Mouse (Mus musculus): ENCODE measurements around the gene Gm6793. TPM values are rescaled to one million over a fixed set of nuclear protein-coding genes. Genes with fewer than 3 reads are reported as not detected.
A peak's percentile ranks its signal among the peaks of the same experiment; 100 is the strongest.

Gene Gm6793
- total RNA-seq, 2 experiments from 2014 or later, result 0.30 TPM; not detected in 1

DNA sequence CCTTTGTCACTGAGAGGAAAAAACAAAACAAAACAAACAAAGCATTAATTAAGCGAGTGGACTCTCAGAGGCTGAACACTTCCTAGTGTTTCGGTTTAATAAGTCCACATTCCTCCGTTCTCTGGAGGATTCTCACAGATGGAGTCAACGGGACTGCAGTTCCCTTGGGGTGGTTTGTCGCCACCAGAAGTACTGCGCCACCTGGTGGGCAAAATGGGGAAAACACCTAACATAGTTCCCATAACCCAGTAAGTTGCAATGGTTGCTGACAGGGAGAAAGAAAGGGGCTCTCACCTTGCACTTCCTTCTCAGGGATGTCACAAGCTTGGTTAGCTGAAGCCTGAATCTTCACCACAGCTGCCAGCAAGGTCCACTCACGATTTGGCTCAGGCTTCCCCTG lies 24.9 kb downstream of the Gm6793 start:
- DNase-seq (ENCODE audit: low spot score in 2 of 2), result peak; percentile 71 to 79

DNA sequence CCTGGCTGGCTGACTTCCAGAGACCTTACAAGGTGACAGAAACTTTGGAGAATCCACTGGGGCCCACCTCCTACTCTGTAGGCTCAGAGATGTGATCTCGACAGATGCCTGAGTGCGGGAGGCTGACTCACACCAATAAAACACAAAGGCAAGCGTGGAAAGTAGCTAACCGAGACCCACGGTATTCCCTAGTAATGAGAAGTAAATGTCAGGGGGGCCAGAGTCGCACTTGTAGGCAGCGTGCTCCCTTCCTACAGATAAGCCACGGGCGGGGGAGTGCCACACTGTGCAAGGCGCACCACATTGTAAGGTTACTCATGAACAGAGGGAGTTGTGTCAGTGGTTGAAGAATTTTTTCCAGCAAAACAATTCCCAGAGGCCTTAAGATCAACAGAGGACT lies 30.3 kb downstream of the Gm6793 start:
- no peak for DNase-seq (ENCODE audit: low spot score in 2 of 2)

DNA sequence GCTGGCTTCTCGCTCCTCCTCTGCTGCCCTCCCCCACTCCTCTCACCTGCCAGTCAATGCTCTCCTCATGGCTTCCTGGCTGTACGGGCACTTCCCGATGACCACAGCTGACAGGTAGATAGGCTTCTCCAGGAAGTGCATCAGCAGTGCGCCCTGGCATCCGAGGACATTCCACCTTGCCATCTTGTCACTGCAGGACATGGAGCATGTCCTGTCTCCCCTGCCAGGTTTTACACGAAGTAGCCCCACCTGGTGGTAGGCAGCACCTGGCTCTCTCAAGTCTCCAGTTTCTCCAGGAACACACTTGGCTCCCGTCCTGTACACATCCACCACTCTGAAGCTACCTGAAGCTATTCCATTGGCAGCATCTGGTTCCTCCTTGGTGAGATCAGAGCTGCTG lies 32.7 kb downstream of the Gm6793 start:
- DNase-seq (ENCODE audit: low spot score in 2 of 2), result no peak

DNA sequence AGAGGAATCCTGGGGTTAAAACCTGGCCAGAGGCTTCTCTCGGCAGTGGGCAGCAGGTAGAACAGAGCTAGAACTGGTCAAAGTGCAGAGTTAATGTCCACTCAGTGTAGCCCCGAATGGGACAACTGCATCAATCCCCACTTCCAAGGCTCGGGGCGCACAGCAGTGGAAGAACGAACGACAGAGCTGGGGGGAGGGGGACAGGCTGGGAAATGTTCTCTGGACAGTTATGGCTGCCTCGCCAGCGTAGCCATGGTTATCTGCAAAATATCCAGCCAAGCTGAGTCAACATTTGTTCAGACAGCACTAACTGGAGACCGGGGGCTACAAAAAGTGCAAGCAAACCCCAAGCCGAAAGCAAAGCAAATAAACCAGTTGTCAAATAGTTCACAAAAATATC lies 36.7 kb downstream of the Gm6793 start:
- peak in 1 of 2 experiments; percentile 64 for DNase-seq (ENCODE audit: low spot score in 2 of 2)

DNA sequence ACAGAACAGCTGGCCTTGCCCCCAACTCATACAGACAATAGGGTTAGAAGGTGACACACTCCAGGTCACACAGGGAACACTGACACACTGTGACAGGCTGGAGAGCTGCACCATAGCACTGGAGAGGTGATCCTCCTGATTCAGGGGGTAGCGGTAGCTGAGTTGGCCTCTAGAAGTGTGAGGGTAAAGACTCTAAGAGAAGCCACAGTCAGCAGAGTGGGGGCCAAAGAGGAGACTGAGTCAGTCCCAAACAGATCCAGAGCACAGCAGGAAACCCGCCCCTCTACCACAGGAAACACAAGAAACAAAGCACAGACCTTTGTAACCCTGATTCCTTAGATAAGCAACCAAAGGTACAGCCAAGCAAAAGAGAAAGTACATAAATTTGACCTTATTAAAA lies 38.5 kb downstream of the Gm6793 start:
- DNase-seq (ENCODE audit: low spot score in 2 of 2), result no peak

DNA sequence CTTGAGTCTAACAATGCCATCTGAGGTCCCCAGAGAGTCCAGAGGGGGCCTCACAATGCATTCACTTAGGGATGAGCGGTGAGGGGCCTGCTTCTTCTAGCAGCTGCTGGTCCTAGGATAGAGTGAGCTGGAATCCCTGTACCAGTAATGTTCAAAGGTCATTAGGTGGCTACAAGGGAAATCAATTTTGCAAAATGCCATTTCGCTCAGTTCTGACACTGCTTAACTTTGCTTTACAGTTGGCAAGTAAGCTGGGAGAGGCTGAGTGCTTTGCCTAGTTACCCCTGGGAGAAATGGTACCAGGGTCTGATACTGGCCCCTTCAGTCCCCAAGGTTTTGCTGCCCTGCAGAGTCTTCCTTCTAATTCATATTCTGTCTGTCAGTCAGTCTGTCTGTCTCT lies 39.1 kb downstream of the Gm6793 start:
- DNase-seq (ENCODE audit: low spot score in 2 of 2), result no peak

DNA sequence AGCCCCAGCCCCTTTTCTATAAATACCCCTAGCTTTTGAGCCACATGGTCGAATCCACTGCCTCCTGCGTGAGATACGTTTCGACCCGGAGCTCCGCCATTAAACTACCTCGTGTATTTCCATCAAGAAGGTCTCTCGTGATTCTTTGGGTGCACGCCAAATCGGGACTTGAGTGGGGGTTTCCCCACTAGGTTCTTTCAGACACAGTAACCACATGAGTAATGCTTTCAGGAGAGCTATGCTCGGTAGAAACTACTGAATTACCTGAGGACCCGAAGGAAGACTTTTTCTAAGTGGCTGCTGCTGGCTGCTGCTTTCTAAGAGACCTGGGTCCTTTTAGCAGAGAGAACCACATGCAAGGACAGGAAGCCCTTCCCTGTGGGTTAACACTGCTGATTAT lies 40.7 kb downstream of the Gm6793 start:
- DNase-seq (ENCODE audit: low spot score in 2 of 2), result no peak

DNA sequence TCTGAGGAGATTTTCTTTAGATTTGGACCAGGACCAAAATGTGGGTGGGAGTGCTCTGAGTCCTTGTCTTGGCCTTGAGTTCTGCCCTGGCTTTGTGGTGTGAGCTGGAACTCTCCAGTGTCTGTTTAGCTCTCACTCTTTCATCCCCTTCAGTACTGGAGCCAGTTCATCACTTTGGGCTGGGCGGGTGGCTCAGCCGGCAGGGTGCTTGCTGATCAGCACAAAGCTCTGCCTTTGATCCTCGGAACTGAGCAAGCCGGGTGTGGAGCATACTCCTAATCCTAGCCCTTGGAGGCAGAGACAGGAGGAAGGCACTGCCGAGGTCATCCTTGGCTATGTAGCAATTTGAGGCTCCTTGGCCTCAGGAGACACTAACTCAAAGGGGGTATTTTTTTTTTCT lies 45.8 kb downstream of the Gm6793 start:
- no peak for DNase-seq (ENCODE audit: low spot score in 2 of 2)

DNA sequence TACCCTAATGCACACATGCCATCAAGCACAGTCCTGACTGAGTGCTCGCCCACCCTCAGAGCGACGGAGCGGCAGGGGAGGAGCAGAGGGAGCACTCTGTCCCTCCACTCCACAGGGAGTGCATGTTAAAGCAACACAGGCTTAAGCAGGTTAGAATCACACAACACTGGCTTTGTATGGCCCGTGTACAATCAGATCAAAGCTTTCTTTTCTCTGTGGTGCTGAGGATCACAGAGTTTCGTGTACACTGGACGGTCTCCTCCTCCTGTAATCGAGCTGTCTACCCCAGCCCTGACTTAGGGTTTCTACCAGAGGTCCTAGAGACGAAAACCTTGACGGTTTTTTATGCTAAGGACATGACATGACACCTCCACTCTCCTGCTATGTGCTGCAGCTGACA lies 46.3 kb downstream of the Gm6793 start:
- no peak for DNase-seq (ENCODE audit: low spot score in 2 of 2)

DNA sequence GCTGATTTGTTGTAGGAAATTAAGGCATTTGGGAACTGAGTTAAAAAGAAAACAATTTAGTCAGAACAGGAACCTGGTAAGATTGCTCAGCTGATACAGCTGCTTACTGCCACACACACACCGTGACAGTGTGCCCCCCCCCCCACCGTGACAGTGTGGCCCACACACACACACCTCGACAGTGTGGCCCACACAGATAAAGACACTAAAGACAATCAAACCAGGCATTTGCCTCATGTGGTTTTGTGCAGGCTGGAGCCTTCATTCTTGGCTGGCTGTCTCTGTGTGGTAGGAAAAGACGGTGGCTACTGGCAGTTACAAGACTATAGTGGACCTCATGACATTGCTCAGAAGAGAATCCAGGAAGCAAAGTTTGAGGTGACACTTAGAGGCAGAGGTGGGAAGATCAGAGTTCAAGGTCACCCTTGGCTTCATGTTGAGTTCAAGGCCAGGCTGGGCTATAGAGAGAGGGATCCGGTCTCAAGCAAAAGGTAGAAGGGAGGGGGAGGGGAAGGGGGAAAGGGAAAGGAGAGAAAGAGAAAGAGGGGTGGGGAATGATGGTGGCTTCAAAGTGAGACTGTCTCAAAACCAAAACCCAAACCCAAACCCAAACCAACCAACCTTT lies 47.5 kb downstream of the Gm6793 start:
- DNase-seq (ENCODE audit: low spot score in 2 of 2), result no peak

DNA sequence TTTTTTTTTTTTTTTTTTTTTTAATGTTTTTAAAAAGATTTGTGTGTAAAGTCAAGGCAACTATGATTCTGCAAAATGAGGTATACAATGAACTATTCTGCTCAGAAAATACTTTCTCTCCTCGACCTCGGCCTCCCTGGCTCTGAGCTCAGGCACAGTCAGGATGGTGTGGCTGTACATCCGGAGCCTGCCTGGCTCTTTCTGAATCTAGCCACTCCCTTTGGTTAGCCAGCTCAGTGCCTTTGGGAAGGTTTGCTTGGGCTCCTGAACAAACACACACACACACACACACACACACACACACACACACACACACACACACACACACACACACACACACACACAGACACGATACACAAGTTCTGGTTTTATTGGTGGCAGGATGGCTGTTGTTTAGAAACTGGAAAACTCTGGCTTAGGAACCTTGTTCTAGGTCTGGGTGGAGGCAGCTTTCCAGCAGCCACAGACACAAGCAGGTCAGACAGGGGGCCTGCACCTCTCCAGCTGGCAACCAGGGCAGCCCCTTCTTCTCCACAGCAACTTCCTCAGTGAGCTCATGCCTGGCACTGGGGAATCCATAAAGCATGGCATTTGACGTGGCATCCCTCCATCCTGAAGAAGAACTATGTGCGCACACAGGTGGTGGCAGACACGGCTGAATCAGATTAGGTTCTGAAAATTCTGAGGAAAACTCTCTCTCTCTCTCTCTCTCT lies 49.8 kb downstream of the Gm6793 start:
- DNase-seq (ENCODE audit: low spot score in 2 of 2), result no peak

DNA sequence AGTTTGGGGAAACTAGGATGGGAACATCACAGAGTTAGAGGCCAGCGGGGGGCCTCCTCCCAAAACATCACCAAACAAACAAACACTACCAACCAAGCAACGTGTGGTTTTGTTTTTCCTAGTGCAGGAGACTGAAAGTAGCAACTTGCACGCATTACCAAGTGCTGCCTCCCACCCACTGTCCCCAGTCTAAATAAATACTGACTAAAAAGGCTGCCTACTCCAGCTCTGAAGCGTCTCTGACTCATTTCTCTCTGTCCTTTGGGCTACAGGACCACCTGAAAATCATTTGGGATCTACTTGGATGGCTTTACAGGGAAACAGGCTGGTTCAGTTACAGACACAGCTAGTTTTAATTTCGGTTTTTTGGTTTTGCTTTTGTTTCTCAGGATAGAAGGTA lies 50.5 kb downstream of the Gm6793 start:
- no peak for DNase-seq (ENCODE audit: low spot score in 2 of 2)

DNA sequence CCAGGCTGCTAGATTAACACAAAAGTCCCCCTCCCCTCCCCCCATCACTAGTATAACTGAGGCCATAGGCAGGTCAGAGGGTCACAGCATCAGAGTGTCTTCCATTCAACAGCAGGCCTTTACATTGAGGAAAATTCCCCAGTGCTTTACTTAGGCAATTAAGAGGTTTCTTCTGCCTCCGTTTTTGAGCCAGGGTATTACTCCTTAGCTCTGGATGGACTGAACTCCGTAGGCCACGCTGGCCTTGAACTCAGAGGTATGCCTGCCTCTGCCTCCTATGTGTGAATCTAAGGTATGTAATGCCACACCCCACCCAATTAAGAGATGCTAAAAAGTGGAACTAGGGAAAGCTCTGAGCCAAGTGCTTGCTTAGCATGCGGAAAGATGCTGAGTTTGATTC lies 51.3 kb downstream of the Gm6793 start:
- no peak for DNase-seq (ENCODE audit: low spot score in 2 of 2)

Other genes with a start within 250 kb of the Gm6793 start
- 10 to 100 TPM; 76.0 to 81.3 TPM for gene Cfdp1, start 160.7 kb downstream of the Gm6793 start, total RNA-seq (2021)
- 1 to 10 TPM; 3.5 to 4.4 TPM for gene Tmem170, start 138.3 kb downstream of the Gm6793 start, total RNA-seq (2021)
- under 1 TPM; 0.44 to 0.95 TPM for gene Chst5, start 104.6 kb downstream of the Gm6793 start, total RNA-seq (2021)
- gene Tmem231, start 81.2 kb downstream of the Gm6793 start, total RNA-seq (2021), result 1 to 10 TPM; 9.6 to 9.9 TPM
- 100 to 1,000 TPM; 219 to 221 TPM for gene Gabarapl2, start 74.3 kb downstream of the Gm6793 start, total RNA-seq (2021)
- 1 to 10 TPM; 4.3 to 5.2 TPM for gene Adat1, start 22.7 kb downstream of the Gm6793 start, total RNA-seq (2021)
- gene Kars, start 3.7 kb downstream of the Gm6793 start, total RNA-seq (2021), result 10 to 100 TPM; 79.8 to 83.9 TPM
- gene Terf2ip, start 3.6 kb downstream of the Gm6793 start, total RNA-seq (2021), result 10 to 100 TPM; 35.9 to 37.2 TPM

All from layer of hippocampus, postnatal 14 days (tissue).